Mouse (Mus musculus) midbrain, embryonic 13.5 days (tissue): ENCODE measurements at regions not wholly inside any gene's neighbourhood (a gene's known extent, or its start where the extent isn't known, plus 50 kb on each side); places are given as distances from the start of the nearest gene placed in this dataset.

Source experiments
- ATAC-seq: fragments of 200-750 bp; cut with Nextera tagmentation; 2 replicates; pipeline ENCODE4 v1.8.0; 2017; ENCODE audit warnings: mild to moderate bottlenecking, moderate TSS enrichment, moderate library complexity
- H3K27ac ChIP-seq: fragments of 300-500 bp; sonication (generic); 2 replicates; pipeline ENCODE4 v1.5.1; 2015; ENCODE audit warnings: inconsistent platforms, mild to moderate bottlenecking, moderate library complexity
- H3K27me3 ChIP-seq: fragments of 300-500 bp; sonication (generic); 2 replicates; pipeline ENCODE4 v1.6.1; 2015; ENCODE audit warnings: mild to moderate bottlenecking, inconsistent platforms
- H3K36me3 ChIP-seq: fragments of 300-500 bp; sonication (generic); 2 replicates; pipeline ENCODE4 v1.6.1; 2015; ENCODE audit warnings: mild to moderate bottlenecking, inconsistent platforms
- H3K4me1 ChIP-seq: fragments of 300-500 bp; sonication (generic); replicated peaks from 2 replicates; pipeline ENCODE4 v1.6.1; 2015; ENCODE audit warnings: inconsistent platforms
- H3K4me2 ChIP-seq: fragments of 300-500 bp; sonication (generic); replicated peaks from 2 replicates; pipeline ENCODE4 v1.6.1; 2015; ENCODE audit warnings: moderate library complexity, mild to moderate bottlenecking, inconsistent platforms
- H3K4me3 ChIP-seq: fragments of 300-500 bp; sonication (generic); replicated peaks from 2 replicates; pipeline ENCODE4 v1.5.1; 2015; ENCODE audit warnings: mild to moderate bottlenecking, inconsistent platforms
- H3K9ac ChIP-seq: fragments of 300-500 bp; sonication (generic); replicated peaks from 2 replicates; pipeline ENCODE4 v1.6.1; 2015; ENCODE audit warnings: mild to moderate bottlenecking, inconsistent platforms
- H3K9me3 ChIP-seq: fragments of 300-500 bp; sonication (generic); 2 replicates; pipeline ENCODE4 v1.6.1; 2016; ENCODE audit warnings: mild to moderate bottlenecking, inconsistent platforms
- WGBS: fragments of 180-500 bp; shearing (Covaris S2); methylation state at CpG from one replicate; pipeline ENCODE4 v1.1.7; 2015; 5-methylcytosine and 5-hydroxymethylcytosine counted together

DNA sequence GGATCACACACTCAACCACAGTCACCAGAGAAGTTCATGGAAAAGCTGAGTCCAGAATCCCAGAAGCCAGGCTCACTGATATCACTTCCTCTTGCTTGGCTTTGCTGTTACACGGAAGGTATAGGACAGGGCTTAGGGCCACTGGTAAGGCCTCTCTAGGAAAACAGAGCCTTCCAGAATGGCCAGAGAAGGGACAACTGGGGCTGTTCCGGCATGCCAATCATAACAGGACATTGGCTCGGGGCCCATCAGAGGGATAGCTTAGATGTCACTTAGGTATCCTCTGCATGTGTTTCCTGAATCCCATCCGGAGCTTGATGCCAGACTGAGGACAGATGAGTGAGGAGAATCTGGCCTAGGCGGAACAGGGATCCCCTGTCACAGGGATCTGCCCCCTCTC lies 63.7 kb downstream of the Efnb1 start:
- no peaks in the 10 kb centered on the region for H3K9me3 ChIP-seq
- H3K27me3 ChIP-seq: peaks cover 64% of the 10 kb centered on the region; the same call in 1 of the 2 replicates
- peak; percentile 21; the same call in 1 of the 2 replicates for ATAC-seq
- 58% methylated on average over 5 of the region's 5 CpGs for WGBS
- H3K4me2 ChIP-seq: peak overlapping the region; percentile 47; the same call in 1 of the 2 replicates
- peaks cover 21% of the 10 kb centered on the region for H3K4me1 ChIP-seq
- peak overlapping the region; percentile 48; the same call in 1 of the 2 replicates for H3K9ac ChIP-seq
- H3K27ac ChIP-seq: peak overlapping the region; percentile 85
- no peak overlapping the region for H3K4me3 ChIP-seq
- no peaks in the 10 kb centered on the region for H3K36me3 ChIP-seq

DNA sequence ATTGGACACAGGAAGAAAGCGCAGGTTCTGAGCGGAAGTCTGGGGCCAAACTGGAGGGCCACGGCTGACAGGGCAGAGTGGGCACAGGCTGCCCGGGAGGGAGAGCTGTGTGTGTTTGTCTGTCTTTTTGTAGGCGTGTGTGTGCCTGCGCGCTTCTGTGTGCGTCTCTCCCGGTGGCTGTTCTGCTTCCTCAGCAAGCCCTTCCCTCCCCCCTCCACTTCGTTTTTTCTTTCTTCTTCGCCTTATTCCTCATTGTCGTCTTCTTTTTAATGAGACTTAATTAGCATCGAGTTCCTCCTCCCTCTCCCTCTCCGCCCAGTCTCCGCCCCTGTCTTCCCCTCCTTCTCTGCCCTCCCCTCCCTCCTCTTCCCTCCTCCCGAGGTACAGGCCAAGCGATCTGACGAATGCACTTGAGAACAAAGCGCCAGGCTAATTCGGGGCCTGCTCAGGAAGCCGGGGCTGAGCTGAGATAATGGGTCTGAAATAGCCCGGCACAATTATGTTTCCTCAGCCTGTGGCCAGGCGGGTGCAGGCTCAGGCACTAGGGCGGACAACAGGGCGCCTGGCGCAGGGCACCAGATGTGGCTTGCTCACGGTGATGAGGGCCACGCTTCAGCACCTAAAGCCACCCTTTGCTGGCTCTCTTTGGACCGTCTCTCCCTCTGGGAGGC lies 63.2 kb downstream of the Efnb1 start:
- peak overlapping the region; percentile 47 for H3K4me2 ChIP-seq
- peaks cover 21% of the 10 kb centered on the region for H3K4me1 ChIP-seq
- H3K36me3 ChIP-seq: no peaks in the 10 kb centered on the region
- H3K27ac ChIP-seq: peak overlapping the region; percentile 85
- peaks cover 59% of the 10 kb centered on the region; the same call in 1 of the 2 replicates for H3K27me3 ChIP-seq
- H3K9me3 ChIP-seq: no peaks in the 10 kb centered on the region
- peak overlapping the region; percentile 48; the same call in 1 of the 2 replicates for H3K9ac ChIP-seq
- H3K4me3 ChIP-seq: no peak overlapping the region
- peak; percentile 86 for ATAC-seq
- 27% methylated on average over 29 of the region's 29 CpGs for WGBS
